Mouse (Mus musculus): ENCODE measurements at regions not wholly inside any gene's neighbourhood (a gene's known extent, or its start where the extent isn't known, plus 50 kb on each side); places are given as distances from the start of the nearest gene placed in this dataset.

DNA sequence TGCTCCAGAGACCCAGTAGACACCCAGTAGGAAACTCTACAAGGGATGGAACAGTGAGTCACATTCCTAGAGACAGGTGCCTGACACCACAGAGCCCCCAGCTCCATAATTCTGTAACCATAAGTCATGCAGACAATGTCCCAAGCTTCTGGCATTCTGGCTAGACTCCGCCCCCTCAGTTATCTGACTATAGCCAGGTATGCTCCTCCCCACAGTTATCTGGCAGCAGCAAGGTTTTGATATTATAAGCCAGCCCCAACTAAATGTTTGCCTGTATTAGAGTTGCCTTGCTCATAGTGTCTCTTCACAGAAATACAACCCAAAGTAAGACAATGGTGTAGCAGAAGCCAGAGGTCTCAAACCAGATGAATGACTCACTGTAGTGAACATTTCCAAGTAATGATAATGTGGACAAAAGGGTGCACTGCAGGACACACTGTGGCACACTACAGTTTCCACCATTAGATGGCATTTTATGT is 121.4 kb upstream of the Otogl start:
- no peak for DNase-seq

DNA sequence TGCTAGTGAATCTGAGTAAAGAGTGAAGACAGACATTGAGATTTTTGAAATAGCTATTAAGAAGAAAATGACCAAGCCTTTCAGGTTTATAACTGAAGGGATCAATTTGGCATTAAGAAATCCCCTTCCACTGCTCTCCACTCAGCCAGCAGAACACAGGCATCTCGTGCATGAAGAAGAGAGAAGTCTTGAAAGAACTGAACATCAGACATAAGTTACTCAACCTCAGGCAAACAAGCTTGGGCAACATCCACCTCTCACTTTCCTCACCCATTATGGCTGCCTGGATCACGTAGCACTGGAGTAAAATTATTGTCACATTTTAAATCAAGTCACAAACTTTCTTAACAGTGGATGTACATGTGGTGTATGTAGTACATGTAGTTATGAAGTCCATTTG is 115.6 kb upstream of the Otogl start:
- DNase-seq = no peak

DNA sequence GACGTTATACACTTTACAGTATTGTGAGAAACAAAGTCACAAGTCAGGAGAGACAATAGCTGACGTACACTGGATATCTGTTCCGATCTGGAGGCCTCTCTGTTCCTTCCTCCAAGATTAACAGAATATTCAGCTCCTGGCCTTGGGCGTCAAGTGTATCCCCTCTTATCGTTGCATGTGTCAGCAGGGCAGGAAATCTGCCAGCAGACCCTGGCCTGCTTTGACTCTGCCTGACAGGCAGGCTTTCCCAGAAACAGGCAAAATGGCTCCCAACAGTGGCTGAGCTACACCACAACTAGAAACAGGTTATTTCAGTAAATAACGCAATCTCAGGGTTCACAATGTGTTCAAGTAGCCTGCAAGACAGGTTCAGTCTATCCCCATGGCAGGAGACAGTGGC is 112.3 kb upstream of the Otogl start:
- no peak for DNase-seq

DNA sequence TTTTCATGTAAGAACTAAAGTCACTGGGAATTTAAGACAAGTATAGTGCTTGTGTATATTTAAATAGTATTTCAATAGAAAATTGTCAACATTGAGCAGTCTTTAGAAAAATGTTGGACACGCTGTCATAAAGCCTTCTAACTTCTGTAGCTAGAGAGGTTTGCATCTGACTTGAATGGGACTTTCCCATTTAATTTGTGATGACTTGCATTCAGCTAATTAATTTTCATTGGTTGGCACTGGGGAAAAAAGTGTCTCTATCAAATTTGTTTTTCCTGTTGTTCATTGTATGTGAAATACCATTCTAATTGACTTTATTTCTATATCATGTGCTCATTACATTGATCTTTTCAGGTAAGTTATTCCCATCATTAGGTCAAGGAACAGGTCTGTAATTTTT is 104.6 kb upstream of the Otogl start:
- no peak for DNase-seq

DNA sequence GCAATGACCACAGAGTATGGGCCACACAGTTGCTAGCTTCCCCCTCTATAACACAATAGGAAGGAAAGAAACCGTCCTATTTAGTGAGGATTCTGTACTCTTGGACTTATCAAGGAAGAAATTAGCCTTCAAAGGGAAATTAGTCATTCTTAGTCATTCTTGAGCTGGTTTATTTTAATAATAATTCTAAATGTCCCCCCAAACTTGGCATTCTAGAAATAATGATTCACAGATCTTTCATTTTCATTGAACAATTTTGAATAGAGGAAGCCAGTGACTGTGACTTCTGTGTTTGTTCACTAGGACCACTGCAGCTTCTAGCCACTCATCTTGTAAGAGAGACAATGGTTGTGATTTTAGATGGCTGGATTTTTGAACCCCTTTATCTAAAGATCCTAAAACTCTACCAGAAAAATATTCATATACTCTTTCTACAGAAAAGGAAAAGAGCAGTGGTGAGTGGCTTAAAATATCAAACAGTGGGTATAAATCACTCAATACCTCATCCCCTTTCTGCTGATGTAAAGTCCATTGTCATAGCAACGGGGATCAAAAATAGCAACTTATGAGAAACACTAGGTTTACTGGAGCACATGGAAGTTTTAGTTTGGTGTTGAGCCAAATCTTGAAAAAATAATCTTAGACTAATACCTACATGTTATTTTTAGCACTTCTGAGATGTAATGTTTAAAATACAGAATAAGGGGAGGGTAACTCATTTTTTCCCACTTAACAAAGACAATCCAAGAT is 83.1 kb upstream of the Otogl start:
- no peak for DNase-seq

DNA sequence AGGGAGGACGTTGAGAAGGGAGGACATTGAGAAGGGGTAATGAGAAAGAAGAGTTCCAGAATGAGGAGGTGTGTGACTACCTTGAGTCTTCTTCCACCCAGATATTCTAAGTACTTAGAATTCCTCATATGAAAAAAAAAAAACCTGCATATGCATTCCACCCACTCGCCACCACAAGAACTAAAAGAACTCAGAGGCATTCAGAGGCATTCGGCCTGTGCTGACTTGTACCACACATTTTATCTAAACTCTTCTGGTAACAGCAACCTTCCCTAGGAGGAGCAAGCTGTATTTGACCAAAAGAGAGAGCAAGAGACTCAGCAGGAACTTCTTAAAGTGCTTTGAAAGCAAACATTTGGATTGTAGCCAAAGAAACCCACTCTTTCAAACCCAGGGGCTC is 80.7 kb upstream of the Otogl start:
- no peak for DNase-seq

DNA sequence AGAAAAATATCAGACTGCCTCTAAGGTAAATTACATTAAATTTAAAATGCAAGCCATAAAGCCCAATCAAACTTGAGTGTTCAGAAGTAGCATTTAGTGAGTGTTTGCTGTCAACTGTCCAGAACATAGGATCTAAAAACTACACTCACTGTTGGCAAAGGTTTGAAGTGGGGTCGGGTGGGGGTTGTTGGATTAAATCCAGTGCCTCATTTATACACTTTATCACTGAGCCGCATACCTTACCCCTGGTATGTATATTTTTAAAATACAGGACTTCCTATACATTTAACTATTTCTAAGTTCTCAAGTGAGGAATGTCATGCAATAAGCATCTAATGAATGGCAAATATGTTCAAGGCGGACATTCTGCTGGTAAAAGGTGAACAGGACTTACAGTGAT is 78.6 kb upstream of the Otogl start:
- DNase-seq = no peak

DNA sequence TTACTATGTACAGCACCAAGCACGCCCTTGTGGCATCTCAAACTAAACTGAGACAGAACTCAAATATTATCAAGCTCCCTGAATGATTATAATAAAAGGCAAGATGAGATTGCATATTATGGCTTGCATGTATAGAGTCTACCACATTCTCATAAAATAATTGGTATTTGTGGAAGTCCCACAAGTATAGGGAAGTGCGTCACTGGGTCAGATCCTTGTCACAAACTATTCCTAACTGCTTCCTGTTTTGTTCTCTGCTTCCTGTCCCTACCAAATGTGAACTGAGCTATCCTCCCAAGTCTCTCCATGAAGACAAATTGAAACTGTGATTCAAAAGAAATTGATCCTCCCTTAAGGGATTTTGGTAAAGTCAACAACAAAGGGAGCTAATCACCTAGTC is 78.0 kb upstream of the Otogl start:
- DNase-seq = no peak

DNA sequence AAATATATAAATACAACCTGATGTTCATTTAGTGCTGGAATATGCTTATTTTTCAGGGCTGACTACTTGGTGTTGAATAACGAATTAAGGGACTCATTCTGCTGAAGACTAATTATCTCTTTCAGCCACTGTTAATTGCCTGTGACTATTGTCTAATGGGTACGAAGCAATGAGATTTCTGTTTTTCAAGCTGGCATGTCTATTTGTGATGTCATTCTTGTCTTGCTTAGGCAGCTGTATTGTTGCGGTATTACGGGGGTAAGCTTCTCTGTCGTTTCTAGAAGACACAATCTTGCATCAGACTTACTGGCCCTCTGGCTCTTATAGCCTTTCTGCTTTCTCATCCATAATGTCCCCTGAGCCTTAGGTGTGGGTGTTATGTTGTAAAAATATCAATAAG is 70.7 kb upstream of the Otogl start:
- DNase-seq = no peak

DNA sequence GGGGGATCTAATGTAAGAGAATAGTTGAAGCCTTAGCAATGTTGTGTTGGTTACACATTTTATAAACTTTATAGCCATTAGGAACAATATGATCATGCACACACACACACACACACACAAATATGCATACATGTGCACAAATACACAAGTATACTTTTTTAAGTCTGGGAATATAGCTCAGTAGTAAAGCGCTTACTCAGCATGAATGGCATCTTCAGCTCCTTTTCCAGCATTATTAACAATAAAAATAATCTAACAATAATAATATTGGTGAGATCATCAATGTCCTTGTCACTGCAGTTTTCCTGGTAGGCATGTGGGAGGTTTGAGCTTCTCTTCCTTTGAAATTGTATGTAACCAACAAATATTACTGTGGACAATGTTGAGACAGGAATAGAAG is 70.1 kb upstream of the Otogl start:
- DNase-seq = no peak

DNA sequence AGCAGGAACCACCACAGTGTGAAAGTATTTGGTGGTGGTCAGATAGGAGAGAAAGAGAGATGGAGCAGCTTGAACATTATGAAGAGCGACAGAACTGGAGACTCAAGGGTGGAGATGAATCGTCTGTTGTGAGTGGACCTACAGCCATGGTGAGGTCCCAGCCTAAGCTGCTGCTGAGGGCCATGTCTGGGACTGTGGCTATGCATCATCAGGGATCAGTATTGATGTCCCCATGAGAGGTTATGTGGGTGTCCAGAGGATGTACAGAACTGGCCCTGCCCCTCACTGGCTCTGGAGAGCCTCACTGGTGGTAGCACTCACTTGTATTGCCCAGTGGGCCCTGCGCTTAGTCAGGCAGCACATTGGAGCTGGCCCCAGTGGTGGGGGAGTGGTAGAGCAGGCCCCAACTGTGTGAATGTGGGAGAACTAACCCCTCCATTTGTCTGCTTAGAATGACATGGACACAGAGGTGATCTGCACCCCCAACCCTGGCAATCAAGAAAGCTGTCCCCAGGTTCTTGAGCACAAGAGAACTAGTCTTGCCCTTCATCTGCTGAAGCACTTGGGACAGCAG is 64.5 kb upstream of the Otogl start:
- no peak for DNase-seq

DNA sequence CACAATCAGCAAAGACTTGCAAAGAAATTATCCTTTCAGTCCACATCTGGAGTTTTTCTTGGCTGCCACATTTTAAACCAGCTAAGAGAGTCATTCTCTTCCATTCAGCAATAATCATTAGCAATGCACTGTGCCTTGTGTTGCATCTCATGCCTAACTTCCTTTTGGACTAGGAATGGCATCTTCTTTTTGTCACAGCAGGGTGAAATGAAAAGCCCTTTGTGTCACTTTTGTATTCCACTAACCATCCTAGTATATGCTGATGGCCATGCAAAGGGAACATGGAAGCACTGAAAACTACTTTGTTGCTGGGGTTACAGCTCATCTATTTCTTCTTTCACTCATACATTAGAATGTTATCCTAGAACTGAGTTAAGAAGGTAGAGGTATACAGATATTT is 59.8 kb upstream of the Otogl start:
- no peak for DNase-seq

DNA sequence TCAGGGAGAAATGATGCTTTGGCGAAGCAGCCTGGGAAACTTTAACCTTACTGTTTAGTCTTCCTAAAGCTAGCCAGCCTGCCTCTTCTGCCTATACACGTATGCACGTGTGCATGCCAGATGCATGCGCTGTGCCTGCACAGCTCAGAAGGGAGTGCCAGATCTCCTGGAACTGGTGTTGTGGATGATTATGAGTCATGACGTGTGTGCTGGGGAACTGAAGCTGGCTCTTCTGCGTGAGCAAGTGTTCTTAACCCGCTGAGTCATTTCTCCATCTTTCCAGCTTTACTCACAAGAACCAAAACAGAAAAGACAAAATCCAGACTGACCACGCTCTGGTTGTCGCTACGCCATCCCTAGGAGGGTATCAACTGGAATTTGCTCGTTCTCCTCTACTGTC is 55.1 kb upstream of the Otogl start:
- DNase-seq = no peak

DNA sequence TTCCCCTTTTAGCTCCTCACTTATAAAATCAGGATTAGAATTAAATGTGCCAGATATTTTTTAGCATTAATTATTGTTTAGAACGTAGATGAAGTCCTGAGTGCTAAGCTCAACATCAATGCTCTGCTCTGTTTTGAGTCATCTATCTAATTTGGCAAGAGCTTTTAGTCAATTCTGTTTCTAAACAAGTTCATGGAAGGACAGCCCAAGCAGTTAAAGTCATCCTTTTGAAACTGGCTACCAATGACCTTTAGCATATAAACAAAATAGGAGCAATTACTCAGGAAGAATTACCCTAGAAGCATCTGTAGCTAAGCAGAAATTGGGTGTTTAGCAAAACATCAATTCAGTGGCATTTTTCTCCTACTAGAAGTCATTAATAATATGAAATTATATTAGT is 52.1 kb upstream of the Otogl start:
- no peak for DNase-seq

DNA sequence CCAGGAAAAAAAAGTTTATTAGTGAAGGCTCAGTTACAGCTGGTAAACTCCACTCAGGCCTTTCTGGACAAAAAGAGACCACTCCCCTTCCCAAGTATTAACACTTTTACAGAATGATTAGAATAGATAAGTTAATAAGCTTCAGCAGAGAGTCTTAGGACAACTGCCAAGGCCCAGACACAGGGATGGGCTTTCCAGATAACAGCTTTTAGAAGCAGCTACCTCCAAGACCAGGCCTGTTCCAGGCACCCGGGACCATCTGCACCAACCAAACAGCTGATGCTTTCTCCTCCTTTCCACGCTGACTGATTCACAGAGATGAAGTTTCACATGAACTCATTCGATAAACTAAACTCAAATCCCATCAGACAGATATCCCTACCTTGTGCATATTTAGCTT is 50.2 kb upstream of the Otogl start:
- no peak for DNase-seq

Data from kidney, postnatal 10 days (tissue).